Mouse (Mus musculus): ENCODE data around the gene Gpd2. TPM values are rescaled to one million over a fixed set of nuclear protein-coding genes. Genes with fewer than 3 reads are reported as not detected.

Gpd2 gene
- total RNA-seq, 2 experiments from 2014 or later: 5.9 to 8.9 TPM

DNA sequence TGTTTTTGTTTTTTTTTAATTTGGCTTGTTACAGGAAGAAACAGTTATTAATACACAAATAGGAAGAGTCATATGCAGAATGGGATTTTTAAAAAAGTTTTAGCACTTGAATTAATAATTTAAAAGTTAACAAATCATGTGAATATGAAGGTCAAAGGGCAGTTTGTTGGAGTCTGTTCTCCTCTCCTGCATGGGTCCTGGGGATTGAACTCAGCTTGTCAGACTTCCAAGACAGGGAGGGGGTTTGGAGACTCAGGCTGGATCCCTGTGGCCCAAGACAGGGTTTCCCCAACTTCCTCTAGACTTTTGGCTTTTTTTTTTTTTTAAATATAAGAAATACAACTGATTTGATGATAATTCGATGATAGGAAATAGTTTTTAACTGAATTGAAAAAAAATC is 50.6 kb downstream of the Gpd2 start:
- ATAC-seq (replicated peaks; ENCODE audit: low FRiP score, poor library complexity, severe bottlenecking): no peak

DNA sequence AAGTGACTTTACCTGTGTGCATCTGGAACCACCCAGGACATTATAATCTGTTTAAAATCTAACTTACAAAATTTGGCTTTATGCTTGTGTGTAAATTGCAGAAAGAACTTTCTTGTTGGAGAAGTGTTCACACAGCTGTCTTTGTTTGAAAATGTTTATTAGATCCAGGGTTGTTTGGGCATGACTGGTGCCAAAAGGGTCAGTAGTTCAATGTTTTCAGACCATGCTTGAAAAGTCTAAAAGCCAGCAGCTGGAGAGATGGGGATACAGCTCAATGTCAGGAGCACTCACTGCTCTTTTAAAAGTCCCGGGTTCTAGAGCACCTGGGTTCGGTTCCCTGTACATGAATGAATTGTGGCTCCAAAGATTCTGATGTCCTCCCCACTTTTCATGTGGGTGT is 56.1 kb downstream of the Gpd2 start:
- ATAC-seq (replicated peaks; ENCODE audit: low FRiP score, poor library complexity, severe bottlenecking): no peak

DNA sequence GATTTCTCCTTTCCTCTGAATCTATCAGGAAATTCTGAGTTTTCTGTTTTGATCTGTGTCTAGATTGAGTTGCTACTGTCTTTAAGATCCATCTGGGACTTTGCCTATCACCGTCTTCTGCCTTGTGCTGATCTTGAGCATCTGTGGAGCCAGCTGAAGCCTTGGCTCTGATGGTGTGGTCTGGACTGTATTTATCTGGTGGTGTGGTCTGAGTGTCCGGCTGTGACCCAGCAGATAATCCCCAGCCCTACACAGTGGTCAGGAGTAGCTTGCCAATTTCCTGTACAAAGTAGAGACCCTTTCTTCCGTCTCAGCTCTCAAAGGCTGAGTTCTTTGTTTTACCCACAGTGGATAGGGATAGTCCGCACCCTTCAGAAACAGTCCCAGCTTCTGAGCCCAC is 58.6 kb downstream of the Gpd2 start:
- no peak for ATAC-seq (replicated peaks; ENCODE audit: low FRiP score, poor library complexity, severe bottlenecking)

DNA sequence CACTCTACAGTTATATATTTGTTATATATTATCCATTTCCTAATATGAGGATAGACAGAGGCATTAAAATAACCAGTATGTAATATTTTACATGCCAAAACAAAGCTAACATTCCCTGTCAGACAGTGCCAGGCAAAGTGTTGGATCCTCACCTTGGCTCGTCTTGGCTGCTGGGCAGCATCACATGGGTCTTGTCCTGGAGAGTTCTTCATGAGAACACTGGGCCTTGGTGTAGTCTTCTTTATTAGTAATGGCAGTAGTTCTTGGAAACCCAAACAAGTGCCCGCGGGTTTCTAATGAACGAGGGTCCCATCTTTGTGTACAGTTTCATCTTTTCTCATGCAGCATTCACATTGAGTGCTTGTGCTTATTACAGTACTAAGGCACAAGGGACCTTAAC is 59.8 kb downstream of the Gpd2 start:
- ATAC-seq (replicated peaks; ENCODE audit: low FRiP score, poor library complexity, severe bottlenecking): no peak

DNA sequence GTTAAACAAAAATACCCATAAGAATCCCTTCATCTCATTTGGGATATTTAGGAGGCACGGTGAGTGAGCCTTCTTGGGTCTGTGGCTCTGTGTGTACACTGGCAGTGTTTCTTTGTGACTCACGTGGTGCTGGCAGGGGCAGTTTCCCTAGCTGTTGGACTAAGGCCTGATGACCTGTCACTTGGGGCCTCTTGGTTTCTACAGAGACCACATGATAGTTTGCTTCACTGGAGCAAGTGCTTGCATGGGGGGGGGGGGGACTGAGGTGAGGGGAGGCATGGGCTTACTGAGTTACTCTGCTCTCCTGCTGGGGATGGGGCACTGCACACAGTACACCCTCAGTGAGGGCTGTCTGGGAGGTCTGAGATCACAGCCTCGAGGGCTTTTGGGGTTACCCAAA is 64.1 kb downstream of the Gpd2 start:
- no peak for ATAC-seq (replicated peaks; ENCODE audit: low FRiP score, poor library complexity, severe bottlenecking)

DNA sequence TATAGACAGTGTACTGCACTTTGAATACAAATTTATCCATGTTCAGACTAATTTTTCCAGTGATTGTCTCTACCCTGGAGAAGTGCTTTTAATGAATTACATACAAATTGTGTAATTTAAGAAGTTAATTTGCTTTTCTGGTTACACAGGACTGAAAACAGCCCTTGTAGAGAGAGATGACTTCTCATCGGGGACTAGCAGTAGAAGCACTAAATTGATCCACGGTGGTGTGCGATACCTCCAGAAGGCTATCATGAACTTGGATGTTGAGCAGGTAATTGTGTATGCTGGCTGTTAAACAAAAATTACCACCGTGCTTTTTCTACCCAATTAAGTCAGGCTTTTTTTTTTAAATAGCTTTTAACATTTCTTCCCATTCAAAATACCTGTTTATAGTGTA is 66.8 kb downstream of the Gpd2 start:
- ATAC-seq (replicated peaks; ENCODE audit: low FRiP score, poor library complexity, severe bottlenecking): no peak

DNA sequence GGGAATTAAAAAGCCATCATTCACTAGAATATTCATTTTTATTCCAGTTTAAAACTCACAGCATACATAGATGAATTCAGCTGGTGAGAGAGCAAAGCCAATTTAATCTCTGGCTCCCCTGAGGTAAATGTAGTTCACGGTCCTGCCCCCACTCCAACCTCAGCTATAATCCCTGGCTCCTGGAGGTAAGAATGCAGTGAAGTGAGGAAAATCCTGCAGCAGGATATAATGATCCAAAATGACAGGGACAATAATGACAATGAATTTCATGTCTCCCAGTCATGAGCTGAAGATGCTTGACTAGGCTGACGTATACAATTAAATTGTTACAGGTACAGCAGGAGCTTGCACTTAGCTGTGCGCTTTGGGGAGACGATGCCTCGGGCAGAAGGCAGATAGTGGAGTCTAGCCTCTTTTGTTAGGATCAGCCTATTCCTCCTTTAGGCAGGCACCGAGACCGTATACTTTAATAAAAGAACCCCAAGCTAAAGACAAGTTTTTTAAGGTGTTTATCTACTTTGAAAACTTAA is 74.9 kb downstream of the Gpd2 start:
- ATAC-seq (replicated peaks; ENCODE audit: low FRiP score, poor library complexity, severe bottlenecking): no peak

DNA sequence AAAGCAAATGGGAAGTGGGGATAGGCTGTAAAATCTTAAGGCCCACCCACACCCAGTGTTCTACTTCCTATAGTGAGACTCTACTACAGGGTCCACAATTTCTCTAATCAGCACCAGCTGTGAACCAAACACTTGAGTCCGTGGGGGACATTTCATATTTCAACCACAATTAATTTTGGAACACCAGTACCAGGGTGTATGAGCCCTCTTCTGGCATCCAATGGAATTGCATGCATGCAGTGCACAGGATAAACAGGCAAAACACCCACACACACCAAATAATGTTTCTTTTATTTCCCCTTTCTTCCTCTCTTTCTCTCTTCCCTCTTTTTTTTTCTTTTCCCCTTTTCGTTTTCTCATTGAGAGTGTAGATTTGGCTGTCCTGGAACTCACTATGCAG is 78.6 kb downstream of the Gpd2 start:
- no peak; the same call in 1 of the 2 replicates for ATAC-seq (replicated peaks; ENCODE audit: low FRiP score, poor library complexity, severe bottlenecking)

DNA sequence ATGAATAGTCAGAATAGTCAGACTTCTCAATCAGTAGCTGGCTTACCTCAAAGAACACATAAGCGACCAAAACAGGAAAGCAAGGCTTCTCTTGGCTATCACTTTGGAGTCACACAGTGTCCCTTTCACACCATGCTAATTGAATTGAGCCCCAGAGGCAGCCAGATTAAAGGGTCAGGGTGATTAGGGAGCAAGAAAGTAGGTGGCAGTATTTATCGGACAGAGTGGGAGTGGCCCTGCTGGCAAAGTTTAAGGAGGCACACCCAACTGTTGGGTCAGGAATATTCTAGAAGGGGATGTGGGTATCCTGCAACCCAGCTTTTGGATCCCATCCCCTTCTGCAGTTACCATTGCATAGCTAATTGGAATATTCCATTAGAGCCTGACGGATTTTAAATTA is 80.9 kb downstream of the Gpd2 start:
- ATAC-seq (replicated peaks; ENCODE audit: low FRiP score, poor library complexity, severe bottlenecking): no peak

DNA sequence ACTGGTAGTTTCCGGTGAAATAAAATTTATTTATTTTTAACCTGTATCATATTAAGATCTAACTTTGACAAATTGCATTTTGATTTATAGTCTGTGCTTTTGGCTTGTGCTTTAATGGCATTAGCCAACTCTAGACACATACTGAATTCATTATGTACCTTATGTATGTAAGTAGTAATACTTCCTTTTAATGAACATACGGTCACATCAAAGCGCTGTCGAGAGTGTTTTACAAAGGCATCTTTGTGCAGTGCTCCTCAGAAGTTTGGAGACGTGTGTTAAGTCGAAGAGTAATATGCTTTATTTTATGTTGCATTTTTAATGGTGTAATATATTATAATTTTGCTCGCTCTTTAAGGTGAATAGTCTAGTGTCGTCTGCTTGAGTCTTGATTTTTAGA is 88.7 kb downstream of the Gpd2 start:
- ATAC-seq (replicated peaks; ENCODE audit: low FRiP score, poor library complexity, severe bottlenecking): no peak

DNA sequence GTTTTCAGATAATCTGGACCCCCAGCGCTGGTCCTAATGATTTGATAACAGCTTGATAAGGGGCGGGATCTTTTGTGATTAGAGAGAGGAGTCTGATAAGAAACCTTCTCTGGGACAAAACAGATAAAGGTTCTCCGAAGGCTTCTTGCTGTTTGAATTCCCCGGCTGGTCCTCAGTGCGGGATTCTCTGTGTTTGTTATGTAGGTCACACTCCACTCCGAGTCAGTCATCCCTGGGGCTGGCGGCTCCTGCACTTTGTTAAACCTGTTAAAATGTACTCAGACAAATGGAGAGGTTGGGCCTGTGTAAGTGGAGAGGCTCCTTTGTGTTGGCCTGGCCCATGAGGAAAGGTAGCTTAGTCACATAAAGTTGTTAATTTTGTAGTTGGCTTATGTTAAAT is 91.9 kb downstream of the Gpd2 start:
- ATAC-seq (replicated peaks; ENCODE audit: low FRiP score, poor library complexity, severe bottlenecking): no peak

DNA sequence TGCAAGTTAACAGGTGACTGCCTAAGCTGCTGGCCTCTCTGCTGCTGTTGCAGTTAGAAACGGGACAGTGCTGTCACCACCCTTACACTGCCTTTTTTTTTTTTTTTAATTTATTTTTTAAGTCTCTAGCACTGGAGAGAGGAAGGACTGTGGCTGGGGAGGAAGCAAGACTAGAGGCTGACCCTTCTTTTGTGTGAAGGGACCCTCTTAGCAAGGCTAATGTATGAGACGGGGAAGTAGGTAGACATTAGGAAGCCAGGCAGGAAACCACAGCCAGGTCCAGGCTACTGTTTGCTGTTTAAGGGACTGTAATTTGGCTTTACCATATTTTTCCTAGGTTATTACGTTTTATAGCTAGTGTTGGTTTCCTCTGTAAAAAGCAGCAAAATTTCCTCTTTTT is 93.4 kb downstream of the Gpd2 start:
- ATAC-seq (replicated peaks; ENCODE audit: low FRiP score, poor library complexity, severe bottlenecking): no peak

DNA sequence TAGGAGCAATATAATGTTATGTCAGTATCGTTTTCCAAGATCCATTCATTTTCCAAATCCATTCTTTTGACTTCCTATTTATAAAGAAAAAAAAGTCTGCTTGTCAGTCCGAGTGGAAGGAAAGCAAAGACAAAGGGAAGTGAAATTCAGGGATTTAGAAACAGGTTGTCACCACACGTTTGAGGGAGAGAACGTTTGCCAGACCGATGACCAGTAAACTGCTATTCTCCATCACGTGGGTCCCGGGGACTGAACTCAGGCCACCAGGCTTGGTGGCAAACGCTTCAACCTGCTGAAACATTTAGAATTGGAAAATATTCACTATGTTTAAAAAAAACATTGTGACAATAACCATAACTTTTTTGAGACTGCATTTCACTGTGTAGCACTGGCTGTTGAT is 93.8 kb downstream of the Gpd2 start:
- ATAC-seq (replicated peaks; ENCODE audit: low FRiP score, poor library complexity, severe bottlenecking): no peak

DNA sequence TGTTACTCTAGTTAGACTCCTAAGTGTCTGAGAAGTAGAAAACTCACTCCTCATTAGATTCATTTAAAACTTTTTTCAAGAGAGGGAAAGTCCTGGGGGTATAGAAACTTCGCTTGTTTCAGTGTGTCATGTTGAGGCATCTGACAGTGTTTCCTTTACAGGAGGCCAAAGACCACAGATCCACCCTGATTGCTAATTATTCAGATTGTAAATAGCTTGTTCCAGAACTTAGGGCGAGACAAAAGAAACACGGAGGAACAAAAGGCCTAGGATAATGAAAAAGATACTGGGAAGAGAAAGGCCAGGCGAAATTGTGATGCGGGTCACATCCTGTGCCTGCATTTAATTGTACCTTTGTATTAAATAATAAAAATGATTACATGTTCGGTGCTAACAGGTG is 96.0 kb downstream of the Gpd2 start:
- ATAC-seq (replicated peaks; ENCODE audit: low FRiP score, poor library complexity, severe bottlenecking): no peak

DNA sequence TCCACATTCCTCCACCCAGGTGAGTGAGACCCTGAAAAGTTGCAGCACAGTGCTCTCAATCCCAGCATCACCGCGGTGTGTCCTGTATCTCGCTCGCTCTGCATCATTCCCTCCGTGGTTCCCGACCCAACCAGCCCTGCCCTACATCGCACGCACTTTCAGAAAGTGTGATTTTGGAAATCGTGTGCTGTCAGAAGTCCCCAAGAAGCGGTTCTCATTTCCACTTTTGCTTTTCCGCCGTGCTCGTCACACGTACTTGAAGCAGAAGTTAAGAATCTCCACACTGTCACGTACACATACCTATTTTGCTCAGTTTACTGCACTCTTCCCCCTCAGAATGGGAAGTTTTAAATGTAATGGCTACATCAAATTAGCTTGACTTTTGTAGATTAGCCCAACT is 98.0 kb downstream of the Gpd2 start:
- ATAC-seq (replicated peaks; ENCODE audit: low FRiP score, poor library complexity, severe bottlenecking): no peak

DNA sequence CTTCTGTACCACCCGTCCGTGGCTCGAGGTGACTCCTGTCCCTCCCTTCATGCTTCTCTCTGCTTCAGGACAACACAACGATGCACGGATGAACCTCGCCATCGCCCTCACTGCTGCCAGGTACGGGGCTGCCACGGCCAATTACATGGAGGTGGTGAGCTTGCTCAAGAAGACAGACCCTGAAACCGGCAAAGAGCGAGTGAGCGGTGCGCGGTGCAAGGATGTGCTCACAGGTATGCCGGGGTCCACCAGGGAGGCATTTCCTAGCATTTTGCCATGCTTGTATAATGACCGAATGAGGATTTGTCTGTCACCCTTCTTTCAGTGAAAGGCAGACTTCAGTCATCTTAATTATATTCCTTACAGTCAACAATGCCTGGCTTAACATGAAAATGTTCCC is 101.3 kb downstream of the Gpd2 start:
- no peak for ATAC-seq (replicated peaks; ENCODE audit: low FRiP score, poor library complexity, severe bottlenecking)

DNA sequence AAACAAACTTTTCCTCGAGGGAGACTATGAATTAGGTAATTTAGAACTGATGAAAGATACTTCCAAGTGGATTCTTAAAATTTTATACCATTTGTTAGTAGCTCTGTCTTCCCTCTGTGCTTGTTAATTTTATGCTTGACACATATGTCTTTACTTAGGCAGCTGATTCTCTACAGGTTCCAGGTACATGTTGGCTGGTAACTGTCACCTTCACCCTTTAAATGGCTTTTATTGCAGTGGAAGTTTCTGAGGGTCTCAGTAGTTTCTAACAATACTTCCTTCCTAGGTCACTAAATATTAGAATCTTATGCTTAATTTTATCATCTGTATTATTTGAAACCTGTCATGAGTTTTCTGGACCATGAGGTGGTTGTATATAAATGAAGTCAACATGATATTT is 105.5 kb downstream of the Gpd2 start:
- no peak for ATAC-seq (replicated peaks; ENCODE audit: low FRiP score, poor library complexity, severe bottlenecking)

DNA sequence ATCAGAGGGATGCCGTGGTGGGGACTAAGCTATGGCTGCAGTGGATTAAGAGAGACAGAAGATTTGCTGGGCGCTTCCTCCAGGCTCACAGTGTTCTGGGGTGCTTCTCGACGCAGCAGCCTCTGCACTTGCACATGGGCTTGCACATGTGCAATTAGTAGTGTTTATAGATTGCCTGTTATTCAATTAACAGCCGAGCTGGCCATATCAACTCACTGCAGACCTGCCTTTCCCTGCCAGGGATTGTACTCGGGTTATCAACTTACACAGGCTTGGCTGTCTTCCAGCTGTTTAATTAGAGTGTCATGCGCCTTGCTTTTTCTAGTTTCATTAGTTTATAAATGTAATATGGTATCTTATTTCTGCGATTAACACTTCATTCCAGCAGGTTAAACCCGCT is 113.2 kb downstream of the Gpd2 start:
- ATAC-seq (replicated peaks; ENCODE audit: low FRiP score, poor library complexity, severe bottlenecking): peak; percentile 96

DNA sequence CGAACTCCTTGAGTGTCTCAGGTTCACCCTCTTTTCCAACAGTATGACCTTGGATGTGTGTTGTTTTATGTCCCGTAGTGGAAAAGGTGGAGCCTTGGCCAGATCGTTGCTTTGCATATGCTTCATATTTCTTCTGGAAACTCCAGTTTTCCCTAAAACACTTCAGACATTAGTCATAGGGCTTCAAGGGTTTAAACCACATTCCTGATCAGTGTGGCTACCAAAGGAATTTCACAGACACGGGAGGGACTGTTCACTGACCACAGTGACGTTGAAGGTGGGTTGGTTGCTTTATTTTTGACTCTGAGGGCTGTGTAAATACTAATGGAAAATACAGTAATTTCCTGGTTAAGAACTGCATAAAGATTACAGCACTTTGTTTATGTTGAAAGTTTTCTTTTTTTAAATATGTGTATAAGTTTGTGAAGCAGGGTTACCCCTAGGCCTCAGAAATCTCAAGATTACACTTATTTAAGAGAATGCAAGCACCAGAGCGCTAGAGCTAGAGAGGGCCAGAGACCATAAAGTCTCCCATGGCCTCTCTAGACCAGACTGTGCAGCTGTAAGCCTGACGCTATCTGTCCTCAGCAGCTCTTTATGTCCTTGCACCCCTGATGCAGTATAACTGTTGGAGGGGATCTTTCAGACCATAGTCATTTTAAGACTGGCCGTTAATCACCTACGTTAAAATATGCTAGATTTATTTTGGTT is 116.4 kb downstream of the Gpd2 start:
- no peak for ATAC-seq (replicated peaks; ENCODE audit: low FRiP score, poor library complexity, severe bottlenecking)

DNA sequence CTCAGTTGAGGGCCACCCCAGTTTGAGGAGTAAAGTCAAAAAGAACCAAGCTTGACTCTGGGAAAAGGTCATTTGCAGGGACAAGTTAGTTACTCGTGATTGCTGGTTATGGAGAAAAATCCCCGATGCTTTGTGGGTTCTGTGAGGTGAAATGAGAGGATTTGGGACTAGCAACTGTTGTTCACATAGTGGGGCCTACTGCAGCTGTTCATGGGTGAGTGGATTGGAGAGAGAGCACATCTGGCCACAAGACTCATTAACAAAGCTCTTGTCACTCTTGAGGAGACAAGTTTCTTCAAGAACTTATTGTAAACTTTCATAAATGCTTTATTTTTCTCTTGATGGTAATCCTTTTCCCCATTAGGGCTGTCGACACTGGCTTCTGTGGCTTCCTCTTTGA is 117.4 kb downstream of the Gpd2 start:
- no peak for ATAC-seq (replicated peaks; ENCODE audit: low FRiP score, poor library complexity, severe bottlenecking)

DNA sequence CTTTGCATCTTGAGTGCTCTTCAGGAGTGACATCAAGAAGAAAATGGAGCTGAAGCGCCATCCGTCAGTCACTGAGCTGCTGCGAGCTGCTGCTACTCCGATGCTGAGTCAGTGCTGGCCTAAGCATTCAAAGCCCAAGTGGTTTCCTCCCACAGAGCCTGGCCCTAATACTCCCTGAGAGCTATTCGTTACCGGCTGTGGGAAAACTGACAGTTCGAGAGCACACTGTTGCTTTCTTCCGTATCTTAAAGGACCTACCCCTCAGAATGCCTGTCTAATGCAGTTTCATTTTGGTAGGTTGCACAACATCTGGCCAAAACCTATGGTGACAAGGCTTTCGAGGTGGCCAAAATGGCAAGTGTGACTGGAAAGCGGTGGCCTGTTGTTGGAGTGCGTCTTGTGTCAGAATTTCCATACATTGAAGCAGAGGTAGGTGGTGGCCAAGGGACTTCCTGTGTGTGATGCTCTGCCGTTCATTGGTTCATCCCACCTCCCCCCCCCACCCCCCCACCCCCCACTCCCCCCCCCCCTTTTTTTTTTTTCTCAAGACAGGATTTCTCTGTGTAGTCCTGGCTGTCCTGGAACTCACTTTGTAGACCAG is 118.9 kb downstream of the Gpd2 start:
- ATAC-seq (replicated peaks; ENCODE audit: low FRiP score, poor library complexity, severe bottlenecking): no peak

DNA sequence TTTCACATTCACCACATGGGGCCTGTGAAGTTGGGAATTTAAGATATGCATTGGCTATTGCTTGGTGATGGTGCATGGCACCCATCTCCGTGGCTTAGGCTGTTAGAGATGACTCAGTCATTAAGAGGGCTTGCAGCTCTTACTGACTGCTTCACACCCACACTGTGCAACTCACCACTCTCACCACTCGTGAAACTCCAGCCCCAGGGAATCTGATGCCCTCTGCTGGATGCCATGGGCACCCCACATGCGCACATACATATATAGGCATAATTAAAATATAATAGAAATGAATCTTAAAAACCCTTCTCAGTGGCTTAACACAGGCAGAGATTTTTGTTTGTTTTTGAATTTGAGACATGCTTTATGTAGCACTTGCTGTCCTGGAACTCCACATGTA is 125.1 kb downstream of the Gpd2 start:
- no peak for ATAC-seq (replicated peaks; ENCODE audit: low FRiP score, poor library complexity, severe bottlenecking)
